Mouse (Mus musculus): ENCODE measurements around the gene Sergef. TPM values are rescaled to one million over a fixed set of nuclear protein-coding genes. Genes with fewer than 3 reads are reported as not detected.

Gene Sergef
- total and polyA plus RNA-seq, 2 experiments from 2014 or later: 41.8 to 48.0 TPM

GRCm38 (mm10) chr7:46484223-46484622 lies 155.4 kb downstream of the Sergef start:
- no peaks in the 10 kb centered on the region for H3K9me3 ChIP-seq (ENCODE audit: low read length)

GRCm38 (mm10) chr7:46483050-46483449 lies 156.6 kb downstream of the Sergef start:
- Histone ChIP-seq H3K4me2 (ENCODE audit: low read depth, low read length) (no peak overlapping the region), H3K27ac (peak overlapping the region; percentile 41; the same call in 1 of the 2 replicates), H3K9ac (replicated peaks; ENCODE audit: low read length) (no peak overlapping the region), H3K36me3 (ENCODE audit: insufficient read depth, low read length) (no peaks in the 10 kb centered on the region), H3K9me3 (ENCODE audit: low read length) (no peaks in the 10 kb centered on the region), H3K4me1 (ENCODE audit: insufficient read depth, low read length) (peaks cover 6% of the 10 kb centered on the region; the same call in 1 of the 2 replicates), H3K27me3 (ENCODE audit: insufficient read depth, low read length) (no peaks in the 10 kb centered on the region), H3K4me3 (ENCODE audit: low read length) (no peak overlapping the region)
- ATAC-seq (peak; percentile 33; the same call in 1 of the 2 replicates), DNase-seq (ENCODE audit: low spot score) (peak; percentile 52)
- TF ChIP-seq CTCF (IDR thresholded peaks at IDR 0.05; ENCODE audit: low read depth): no peak
- 49% methylated on average over 10 of the region's 10 CpGs for WGBS

More at GRCm38 (mm10) chr7:46484223-46484622, 155.4 kb downstream of the Sergef start:
- Histone ChIP-seq H3K27me3 (ENCODE audit: insufficient read depth, low read length) (no peaks in the 10 kb centered on the region), H3K4me2 (ENCODE audit: low read depth, low read length) (no peak overlapping the region), H3K4me1 (ENCODE audit: insufficient read depth, low read length) (peaks cover 6% of the 10 kb centered on the region; the same call in 1 of the 2 replicates), H3K9ac (replicated peaks; ENCODE audit: low read length) (no peak overlapping the region), H3K4me3 (ENCODE audit: low read length) (no peak overlapping the region), H3K27ac (no peak overlapping the region), H3K36me3 (ENCODE audit: insufficient read depth, low read length) (no peaks in the 10 kb centered on the region)
- no peak for DNase-seq (ENCODE audit: low spot score)
- no peak for ATAC-seq
- WGBS: 87% methylated on average over 6 of the region's 6 CpGs
- TF ChIP-seq CTCF (IDR thresholded peaks at IDR 0.05; ENCODE audit: low read depth): no peak

DNA sequence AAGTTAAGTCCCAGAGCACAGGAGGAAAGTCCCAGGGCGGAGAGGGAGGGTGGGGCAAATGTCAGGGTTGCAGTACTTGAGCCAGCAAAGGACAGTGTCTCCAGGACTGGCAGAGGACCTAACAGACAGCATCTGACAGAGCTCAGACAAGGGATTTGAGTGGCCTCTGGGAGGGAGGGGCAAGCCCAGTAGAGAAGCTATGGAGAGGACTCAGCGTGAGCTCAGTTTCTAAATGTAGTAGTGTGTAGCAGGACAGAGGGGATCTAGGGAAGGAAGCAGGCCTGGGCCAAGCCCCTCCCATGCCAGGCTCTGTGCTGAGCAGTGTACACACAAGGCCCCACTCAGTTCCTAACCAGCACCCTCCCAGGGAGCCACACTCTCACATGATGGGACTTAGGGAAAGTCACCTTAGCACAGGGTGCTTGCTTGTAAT lies 157.5 kb downstream of the Sergef start:
- no peak for ATAC-seq
- Histone ChIP-seq H3K4me1 (ENCODE audit: insufficient read depth, low read length) (peaks cover 6% of the 10 kb centered on the region; the same call in 1 of the 2 replicates), H3K27me3 (ENCODE audit: insufficient read depth, low read length) (no peaks in the 10 kb centered on the region), H3K27ac (no peak overlapping the region), H3K9ac (replicated peaks; ENCODE audit: low read length) (no peak overlapping the region), H3K9me3 (ENCODE audit: low read length) (no peaks in the 10 kb centered on the region), H3K4me3 (ENCODE audit: low read length) (no peak overlapping the region), H3K4me2 (ENCODE audit: low read depth, low read length) (no peak overlapping the region), H3K36me3 (ENCODE audit: insufficient read depth, low read length) (no peaks in the 10 kb centered on the region)
- TF ChIP-seq CTCF (IDR thresholded peaks at IDR 0.05; ENCODE audit: low read depth): no peak
- DNase-seq (ENCODE audit: low spot score): no peak
- WGBS: 69% methylated on average over 2 of the region's 2 CpGs

- H3K4me3 ChIP-seq (ENCODE audit: low read length): no peak overlapping the region
- DNase-seq (ENCODE audit: low spot score) (peak; percentile 49), ATAC-seq (no peak)
- no peaks in the 10 kb centered on the region for H3K27me3 ChIP-seq (ENCODE audit: insufficient read depth, low read length)
- 61% methylated on average over 6 of the region's 6 CpGs for WGBS
- no peaks in the 10 kb centered on the region for H3K36me3 ChIP-seq (ENCODE audit: insufficient read depth, low read length)
- H3K4me1 ChIP-seq (ENCODE audit: insufficient read depth, low read length): peaks cover 6% of the 10 kb centered on the region; the same call in 1 of the 2 replicates
- no peak overlapping the region for H3K9ac ChIP-seq (replicated peaks; ENCODE audit: low read length)
- no peaks in the 10 kb centered on the region for H3K9me3 ChIP-seq (ENCODE audit: low read length)
- no peak overlapping the region for H3K4me2 ChIP-seq (ENCODE audit: low read depth, low read length)
- no peak for TF ChIP-seq CTCF (IDR thresholded peaks at IDR 0.05; ENCODE audit: low read depth)
- H3K27ac ChIP-seq: no peak overlapping the region
Observed at GRCm38 (mm10) chr7:46479793-46480192, 159.8 kb downstream of the Sergef start.

DNA sequence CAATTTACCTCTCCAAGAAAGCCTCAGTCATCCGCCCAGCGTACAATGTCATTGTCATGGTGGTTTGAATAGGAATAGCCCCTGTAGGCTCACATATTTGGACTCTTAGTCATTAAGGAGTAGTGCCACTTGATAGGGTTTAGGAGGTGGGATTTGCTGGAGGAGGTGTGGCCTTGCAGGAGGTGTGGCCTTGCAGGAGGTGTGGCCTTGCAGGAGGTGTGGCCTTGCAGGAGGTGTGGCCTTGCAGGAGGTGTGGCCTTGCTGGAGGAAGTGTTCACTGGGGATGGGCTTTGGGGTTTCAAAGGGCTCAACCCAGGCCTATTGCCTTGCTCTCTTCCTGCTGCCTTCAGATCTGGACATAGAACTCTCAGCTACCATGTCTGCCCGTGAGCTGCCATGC lies 162.2 kb downstream of the Sergef start:
- TF ChIP-seq CTCF (IDR thresholded peaks at IDR 0.05; ENCODE audit: low read depth): no peak
- Histone ChIP-seq H3K27ac (no peak overlapping the region), H3K4me2 (ENCODE audit: low read depth, low read length) (no peak overlapping the region), H3K9ac (replicated peaks; ENCODE audit: low read length) (no peak overlapping the region), H3K36me3 (ENCODE audit: insufficient read depth, low read length) (no peaks in the 10 kb centered on the region), H3K4me3 (ENCODE audit: low read length) (no peak overlapping the region), H3K27me3 (ENCODE audit: insufficient read depth, low read length) (no peaks in the 10 kb centered on the region), H3K4me1 (ENCODE audit: insufficient read depth, low read length) (peaks cover 9% of the 10 kb centered on the region), H3K9me3 (ENCODE audit: low read length) (no peaks in the 10 kb centered on the region)
- 92% methylated on average over 3 of the region's 3 CpGs for WGBS
- DNase-seq (ENCODE audit: low spot score) (no peak), ATAC-seq (0 out of 2 replicates have a peak, but pooled peaks have one; percentile 21)

DNA sequence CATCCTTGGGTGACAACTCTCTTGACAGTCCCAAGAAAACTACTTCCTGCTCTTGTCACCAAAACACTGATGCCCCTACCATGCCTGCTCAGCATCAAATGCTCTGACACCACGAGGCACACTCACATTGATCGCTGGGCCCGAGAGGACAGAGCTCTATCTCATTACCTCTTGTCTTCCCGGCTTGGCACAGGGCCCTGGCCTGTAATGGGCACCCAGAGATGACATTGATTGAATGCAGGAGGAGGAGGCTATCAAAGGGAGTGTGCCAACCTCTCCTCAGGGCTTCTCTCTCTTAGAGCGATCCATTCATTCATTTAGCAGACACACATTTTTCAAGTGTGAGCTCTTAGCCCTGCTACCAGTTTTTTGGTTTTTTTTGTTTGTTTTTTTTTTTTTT lies 164.1 kb downstream of the Sergef start:
- no peaks in the 10 kb centered on the region for H3K27me3 ChIP-seq (ENCODE audit: insufficient read depth, low read length)
- TF ChIP-seq CTCF (IDR thresholded peaks at IDR 0.05; ENCODE audit: low read depth): no peak
- DNase-seq (ENCODE audit: low spot score) (peak; percentile 72), ATAC-seq (no peak; the same call in 1 of the 2 replicates)
- H3K27ac ChIP-seq: no peak overlapping the region
- peaks cover 6% of the 10 kb centered on the region for H3K4me1 ChIP-seq (ENCODE audit: insufficient read depth, low read length)
- no peak overlapping the region for H3K4me3 ChIP-seq (ENCODE audit: low read length)
- H3K9me3 ChIP-seq (ENCODE audit: low read length): no peaks in the 10 kb centered on the region
- no peak overlapping the region for H3K9ac ChIP-seq (replicated peaks; ENCODE audit: low read length)
- WGBS: 34% methylated on average over 5 of the region's 5 CpGs
- no peaks in the 10 kb centered on the region for H3K36me3 ChIP-seq (ENCODE audit: insufficient read depth, low read length)
- H3K4me2 ChIP-seq (ENCODE audit: low read depth, low read length): no peak overlapping the region

DNA sequence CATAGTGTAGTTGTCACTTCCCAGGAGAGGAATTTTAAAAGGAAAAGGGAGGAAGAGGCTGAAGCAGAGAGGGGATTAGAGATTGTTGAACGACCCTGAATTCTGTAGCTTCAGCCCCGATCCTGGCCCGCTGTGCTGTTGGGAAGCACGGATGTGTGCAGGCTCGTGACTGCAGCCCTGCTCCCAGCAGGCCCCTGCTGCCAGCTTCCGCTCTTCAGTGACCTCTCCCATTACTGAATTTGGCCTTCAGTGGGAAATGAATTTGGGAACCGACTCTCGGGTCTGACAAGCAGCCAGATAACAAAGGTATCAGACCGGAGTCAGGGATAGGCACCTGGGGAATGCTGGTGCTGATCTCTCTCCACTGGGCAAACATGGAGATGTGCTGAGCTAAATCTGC lies 166.5 kb downstream of the Sergef start:
- WGBS: 23% methylated on average over 9 of the region's 9 CpGs
- H3K9me3 ChIP-seq (ENCODE audit: low read length): no peaks in the 10 kb centered on the region

More for the DNA sequence above, 166.5 kb downstream of the Sergef start:
- H3K9ac ChIP-seq (replicated peaks; ENCODE audit: low read length): no peak overlapping the region
- no peak for ATAC-seq
- H3K4me1 ChIP-seq (ENCODE audit: insufficient read depth, low read length): peaks cover 4% of the 10 kb centered on the region
- DNase-seq (ENCODE audit: low spot score): no peak
- no peak overlapping the region for H3K4me3 ChIP-seq (ENCODE audit: low read length)
- no peak overlapping the region for H3K4me2 ChIP-seq (ENCODE audit: low read depth, low read length)
- peak overlapping the region; percentile 12; the same call in 1 of the 2 replicates for H3K27ac ChIP-seq
- TF ChIP-seq CTCF (IDR thresholded peaks at IDR 0.05; ENCODE audit: low read depth): no peak
- H3K36me3 ChIP-seq (ENCODE audit: insufficient read depth, low read length): no peaks in the 10 kb centered on the region
- no peaks in the 10 kb centered on the region for H3K27me3 ChIP-seq (ENCODE audit: insufficient read depth, low read length)
